Mouse (Mus musculus): ENCODE results near the gene Cald1.

GRCm38 (mm10) chr6:34725660-34726059 is 127.4 kb downstream of the Cald1 start:
- TF ChIP-seq CTCF (IDR thresholded peaks at IDR 0.05; ENCODE audit: extremely low read depth, insufficient read depth, insufficient read length, insufficient replicate concordance), result no peak
- no peak for TF ChIP-seq POLR2A (IDR thresholded peaks at IDR 0.05; ENCODE audit: low read depth, low read length)
